Mouse (Mus musculus): ENCODE results near the gene Tnfrsf13b. TPM values are rescaled to one million over a fixed set of nuclear protein-coding genes. Genes with fewer than 3 reads are reported as not detected.

Gene Tnfrsf13b
- total RNA-seq, 2 experiments from 2014 or later, result 4.0 to 7.1 TPM

Other genes starting within 250 kb of the Tnfrsf13b start
- gene Tmem11, start 247.5 kb upstream of the Tnfrsf13b start, total RNA-seq (2015; ENCODE audit: low replicate concordance), result 9.2 and 16.2 TPM in 2 replicates
- 10.7 and 16.8 TPM in 2 replicates for gene Tmem11, start 247.5 kb upstream of the Tnfrsf13b start, total RNA-seq (2017; ENCODE audit: low replicate concordance)
- gene Natd1, start 212.0 kb upstream of the Tnfrsf13b start, total RNA-seq (2015; ENCODE audit: low replicate concordance), result 32.1 and 36.0 TPM in 2 replicates
- 17.2 and 29.4 TPM in 2 replicates for gene Natd1, start 212.0 kb upstream of the Tnfrsf13b start, total RNA-seq (2017; ENCODE audit: low replicate concordance)
- gene Map2k3, start 194.7 kb upstream of the Tnfrsf13b start, total RNA-seq (2015; ENCODE audit: low replicate concordance), result 105 and 148 TPM in 2 replicates
- 93.2 and 132 TPM in 2 replicates for gene Map2k3, start 194.7 kb upstream of the Tnfrsf13b start, total RNA-seq (2017; ENCODE audit: low replicate concordance)
- not detected in 2 replicates for gene Kcnj12, start 104.2 kb upstream of the Tnfrsf13b start, total RNA-seq (2015; ENCODE audit: low replicate concordance)
- gene Kcnj12, start 104.2 kb upstream of the Tnfrsf13b start, total RNA-seq (2017; ENCODE audit: low replicate concordance), result not detected in 2 replicates
- 4.2 and 4.7 TPM in 2 replicates for gene Usp22, start 48.3 kb downstream of the Tnfrsf13b start, total RNA-seq (2015; ENCODE audit: low replicate concordance)
- gene Usp22, start 48.3 kb downstream of the Tnfrsf13b start, total RNA-seq (2017; ENCODE audit: low replicate concordance), result 7.7 and 17.5 TPM in 2 replicates
- not detected in 2 replicates for gene Aldh3a1, start 80.8 kb downstream of the Tnfrsf13b start, total RNA-seq (2015; ENCODE audit: low replicate concordance)
- not detected in 2 replicates for gene Aldh3a1, start 80.8 kb downstream of the Tnfrsf13b start, total RNA-seq (2017; ENCODE audit: low replicate concordance)
- 15.1 and 23.5 TPM in 2 replicates for gene Aldh3a2, start 140.7 kb downstream of the Tnfrsf13b start, total RNA-seq (2015; ENCODE audit: low replicate concordance)
- gene Aldh3a2, start 140.7 kb downstream of the Tnfrsf13b start, total RNA-seq (2017; ENCODE audit: low replicate concordance), result 6.4 and 8.2 TPM in 2 replicates
- gene Slc47a2, start 216.1 kb downstream of the Tnfrsf13b start, total RNA-seq (2015; ENCODE audit: low replicate concordance), result not detected in 2 replicates
- not detected in 2 replicates for gene Slc47a2, start 216.1 kb downstream of the Tnfrsf13b start, total RNA-seq (2017; ENCODE audit: low replicate concordance)